Mouse (Mus musculus) hindbrain, embryonic 11.5 days (tissue): Measurements from ENCODE around the gene Gpr107. TPM values are rescaled to one million over a fixed set of nuclear protein-coding genes. Genes with fewer than 3 reads are reported as not detected.

Experiments
- ATAC-seq: fragments of 200-750 bp; cut with Nextera tagmentation; 2 replicates; pipeline ENCODE4 v1.8.0; 2017; ENCODE audit warnings: mild to moderate bottlenecking, moderate TSS enrichment, moderate library complexity; ENCODE audit not compliant: low FRiP score
- DNase-seq: peaks from one replicate; pipeline ENCODE4 v3.0.0-alpha.2; 2015; ENCODE audit warnings: low spot score
- H3K27ac ChIP-seq: fragments of 300-500 bp; sonication (generic); 2 replicates; pipeline ENCODE4 v1.5.1; 2014; ENCODE audit warnings: mild to moderate bottlenecking, low read depth, low read length
- H3K27me3 ChIP-seq: fragments of 300-500 bp; sonication (generic); 2 replicates; pipeline ENCODE4 v1.6.1; 2014; ENCODE audit warnings: mild to moderate bottlenecking, low read length, moderate library complexity, mixed read lengths; ENCODE audit not compliant: control insufficient read depth, insufficient read depth
- H3K36me3 ChIP-seq: fragments of 300-500 bp; sonication (generic); 2 replicates; pipeline ENCODE4 v1.6.1; 2014; ENCODE audit warnings: mild to moderate bottlenecking, low read length, moderate library complexity, mixed read lengths; ENCODE audit not compliant: control insufficient read depth, insufficient read depth
- H3K4me1 ChIP-seq: fragments of 300-500 bp; sonication (generic); replicated peaks from 2 replicates; pipeline ENCODE4 v1.6.1; 2014; ENCODE audit warnings: low read length, mixed read lengths; ENCODE audit not compliant: control insufficient read depth, insufficient read depth
- H3K4me2 ChIP-seq: fragments of 300-500 bp; sonication (generic); replicated peaks from 2 replicates; pipeline ENCODE4 v1.6.1; 2014; ENCODE audit warnings: mild to moderate bottlenecking, low read depth, low read length
- H3K4me3 ChIP-seq: fragments of 300-500 bp; sonication (generic); 2 replicates; pipeline ENCODE4 v1.5.1; 2014; ENCODE audit warnings: low read depth, low read length
- H3K9ac ChIP-seq: fragments of 300-500 bp; sonication (generic); 2 replicates; pipeline ENCODE4 v1.6.1; 2014; ENCODE audit warnings: low read depth, low read length
- H3K9me3 ChIP-seq: fragments of 300-500 bp; sonication (generic); 2 replicates; pipeline ENCODE4 v1.6.1; 2016; ENCODE audit warnings: low read length; ENCODE audit not compliant: control insufficient read depth
- WGBS: fragments of 180-500 bp; shearing (Covaris S2); extraction: QIAGEN DNeasy Blood & Tissue Kit; methylation state at CpG from one replicate; pipeline ENCODE4 v1.1.7; 2014; 5-methylcytosine and 5-hydroxymethylcytosine counted together
- polyA plus RNA-seq: library from polyadenylated mRNA; unstranded; fragments of >200 nt; fragmentation: Nextera tagmentation; extraction: Ambion mirVana; gene quantifications from 2 replicates; pipeline ENCODE4 v1.2.1, GENCODE M21; 2014

Gpr107 gene
- 25.9 and 35.8 TPM in 2 replicates for polyA plus RNA-seq

- Histone ChIP-seq H3K9me3 (no peaks in the 10 kb centered on the region), H3K9ac (peak within 1 kb of the TSS; percentile 90), H3K4me1 (0 out of 2 replicates have a peak, but pooled peaks cover 2% of the 10 kb centered on the region), H3K27me3 (no peaks in the 10 kb centered on the region), H3K4me3 (peak within 1 kb of the TSS; percentile 96), H3K27ac (peak within 1 kb of the TSS; percentile 69), H3K36me3 (no peaks in the 10 kb centered on the region), H3K4me2 (peak within 1 kb of the TSS; percentile 56)
- WGBS = under 1% methylated on average over 53 of the region's 53 CpGs
- ATAC-seq = peak; percentile 88
- DNase-seq = peak; percentile 91
Observed at GRCm38 (mm10) chr2:31151892-31152812, at the start of gene Gpr107. TSS of gene Gpr107 (plus strand) at chr2:31152316.

DNA sequence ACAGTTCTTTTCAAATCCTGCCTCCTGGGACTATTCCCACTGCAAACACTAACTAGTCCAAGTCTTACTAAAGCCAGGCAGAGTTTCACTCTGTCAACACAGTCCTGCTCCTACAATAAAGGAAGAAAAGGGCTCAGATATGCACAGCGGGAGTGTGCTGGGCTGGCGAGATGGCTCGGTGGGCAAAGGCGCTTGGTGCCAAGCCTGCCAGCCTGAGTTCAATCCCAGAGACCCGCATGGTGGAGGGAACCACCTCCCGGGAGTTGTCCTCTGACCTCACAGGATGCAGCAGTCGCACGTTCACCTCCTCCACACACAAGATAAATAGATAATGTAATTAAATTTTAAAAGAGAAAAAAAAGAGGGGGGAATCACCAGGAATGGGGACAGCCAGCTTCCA lies 48.8 kb upstream of the Gpr107 start:
- no peaks in the 10 kb centered on the region for H3K4me1 ChIP-seq
- no peak overlapping the region for H3K4me2 ChIP-seq
- no peak for DNase-seq
- H3K9me3 ChIP-seq = no peaks in the 10 kb centered on the region
- WGBS = 75% methylated on average over 8 of the region's 8 CpGs
- no peak overlapping the region for H3K27ac ChIP-seq
- H3K27me3 ChIP-seq = no peaks in the 10 kb centered on the region
- H3K4me3 ChIP-seq = no peak overlapping the region
- H3K9ac ChIP-seq = no peak overlapping the region
- no peak for ATAC-seq
- H3K36me3 ChIP-seq = 0 out of 2 replicates have a peak, but pooled peaks cover 2% of the 10 kb centered on the region

GRCm38 (mm10) chr2:31105279-31105678 lies 46.8 kb upstream of the Gpr107 start:
- H3K27ac ChIP-seq = no peak overlapping the region
- H3K4me3 ChIP-seq = no peak overlapping the region
- 81% methylated on average over 3 of the region's 3 CpGs for WGBS
- no peaks in the 10 kb centered on the region for H3K36me3 ChIP-seq
- no peaks in the 10 kb centered on the region for H3K4me1 ChIP-seq
- DNase-seq (no peak), ATAC-seq (no peak)
- H3K9ac ChIP-seq = no peak overlapping the region
- no peak overlapping the region for H3K4me2 ChIP-seq
- H3K9me3 ChIP-seq = no peaks in the 10 kb centered on the region
- no peaks in the 10 kb centered on the region for H3K27me3 ChIP-seq

DNA sequence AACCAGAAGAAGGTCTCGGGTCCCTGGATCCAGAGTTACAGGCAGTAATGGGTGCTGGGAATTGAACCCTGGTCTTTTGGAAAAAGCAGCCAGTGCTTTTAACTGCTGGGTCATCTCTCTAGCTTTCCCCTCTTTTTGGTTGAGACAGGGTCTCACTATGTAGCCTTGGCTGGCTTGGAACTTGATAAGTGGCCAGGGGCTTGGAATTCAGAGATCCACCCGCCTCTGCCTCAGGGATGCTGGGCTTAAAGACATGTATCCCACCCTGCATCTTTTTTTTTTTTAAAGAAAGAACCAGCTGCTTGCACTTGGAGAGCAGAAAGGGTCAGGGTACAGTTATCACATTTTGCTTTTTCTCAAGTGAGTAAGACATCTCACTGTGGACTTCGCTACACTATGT lies 46.1 kb upstream of the Gpr107 start:
- no peak overlapping the region for H3K4me2 ChIP-seq
- no peak overlapping the region for H3K9ac ChIP-seq
- no peak for ATAC-seq
- H3K36me3 ChIP-seq = no peaks in the 10 kb centered on the region
- no peaks in the 10 kb centered on the region for H3K27me3 ChIP-seq
- H3K4me1 ChIP-seq = no peaks in the 10 kb centered on the region
- no peaks in the 10 kb centered on the region for H3K9me3 ChIP-seq
- H3K27ac ChIP-seq = no peak overlapping the region
- H3K4me3 ChIP-seq = no peak overlapping the region
- no peak for DNase-seq
- WGBS = 91% methylated on average over 3 of the region's 3 CpGs

- Histone ChIP-seq H3K27ac (no peak overlapping the region), H3K4me2 (no peak overlapping the region), H3K9me3 (no peaks in the 10 kb centered on the region), H3K4me1 (no peaks in the 10 kb centered on the region), H3K27me3 (no peaks in the 10 kb centered on the region), H3K9ac (0 out of 2 replicates have a peak overlapping the region, but pooled peaks have one; percentile 11), H3K36me3 (no peaks in the 10 kb centered on the region), H3K4me3 (no peak overlapping the region)
- WGBS = 50% methylated on average over 11 of the region's 11 CpGs
- no peak for DNase-seq
- ATAC-seq = no peak
Observed at GRCm38 (mm10) chr2:31106621-31107320, 45.3 kb upstream of the Gpr107 start.

- WGBS = 86% methylated on average over 6 of the region's 6 CpGs
- Histone ChIP-seq H3K4me1 (no peaks in the 10 kb centered on the region), H3K4me2 (no peak overlapping the region), H3K36me3 (no peaks in the 10 kb centered on the region), H3K4me3 (no peak overlapping the region), H3K9me3 (no peaks in the 10 kb centered on the region), H3K9ac (no peak overlapping the region), H3K27ac (no peak overlapping the region), H3K27me3 (no peaks in the 10 kb centered on the region)
- DNase-seq = no peak
- ATAC-seq = no peak
Observed at GRCm38 (mm10) chr2:31108186-31108585, 43.9 kb upstream of the Gpr107 start.

- H3K9ac ChIP-seq = no peak overlapping the region
- no peaks in the 10 kb centered on the region for H3K36me3 ChIP-seq
- DNase-seq (no peak), ATAC-seq (no peak)
- H3K4me3 ChIP-seq = no peak overlapping the region
- no peak overlapping the region for H3K4me2 ChIP-seq
- H3K4me1 ChIP-seq = no peaks in the 10 kb centered on the region
- WGBS = 78% methylated on average over 12 of the region's 12 CpGs
- H3K9me3 ChIP-seq = no peaks in the 10 kb centered on the region
- no peaks in the 10 kb centered on the region for H3K27me3 ChIP-seq
- no peak overlapping the region for H3K27ac ChIP-seq
Observed at GRCm38 (mm10) chr2:31109960-31110548, 42.1 kb upstream of the Gpr107 start.

GRCm38 (mm10) chr2:31111685-31112084 lies 40.4 kb upstream of the Gpr107 start:
- Histone ChIP-seq H3K4me2 (no peak overlapping the region), H3K4me3 (no peak overlapping the region), H3K27ac (no peak overlapping the region), H3K4me1 (no peaks in the 10 kb centered on the region), H3K9ac (no peak overlapping the region), H3K36me3 (no peaks in the 10 kb centered on the region), H3K9me3 (no peaks in the 10 kb centered on the region), H3K27me3 (no peaks in the 10 kb centered on the region)
- ATAC-seq (no peak), DNase-seq (no peak)
- WGBS = 86% methylated on average over 6 of the region's 6 CpGs
